Mouse (Mus musculus): ENCODE measurements around the gene Stat5a. TPM values are rescaled to one million over a fixed set of nuclear protein-coding genes. Genes with fewer than 3 reads are reported as not detected.

Gene Stat5a
- total RNA-seq, 2 experiments from 2014 or later, result 29.6 to 32.7 TPM

- no peak for DNase-seq
These were observed 39.5 kb downstream of the Stat5a start for GRCm38 (mm10) chr11:100898441-100899199.

GRCm38 (mm10) chr11:100904580-100905351 lies 45.6 kb downstream of the Stat5a start:
- DNase-seq, result no peak

GRCm38 (mm10) chr11:100905929-100906328 lies 46.8 kb downstream of the Stat5a start:
- no peak for DNase-seq

GRCm38 (mm10) chr11:100906885-100907284 lies 47.7 kb downstream of the Stat5a start:
- no peak for DNase-seq

- no peak for DNase-seq
These were observed 49.0 kb downstream of the Stat5a start for GRCm38 (mm10) chr11:100908112-100908511.

- DNase-seq, result no peak
These were observed 49.4 kb downstream of the Stat5a start for GRCm38 (mm10) chr11:100908567-100908966.

GRCm38 (mm10) chr11:100912401-100913155 lies 53.4 kb downstream of the Stat5a start:
- DNase-seq, result no peak

- DNase-seq, result no peak
These were observed 55.3 kb downstream of the Stat5a start for GRCm38 (mm10) chr11:100914415-100914814.

- DNase-seq, result no peak
These were observed 55.9 kb downstream of the Stat5a start for GRCm38 (mm10) chr11:100915063-100915462.

GRCm38 (mm10) chr11:100916432-100916971 lies 57.4 kb downstream of the Stat5a start:
- no peak for DNase-seq

- DNase-seq, result no peak
These were observed 58.9 kb downstream of the Stat5a start for GRCm38 (mm10) chr11:100918007-100918406.

- DNase-seq, result no peak
These were observed 61.9 kb downstream of the Stat5a start for GRCm38 (mm10) chr11:100920887-100921624.

- DNase-seq, result no peak
These were observed 65.3 kb downstream of the Stat5a start for GRCm38 (mm10) chr11:100924386-100924919.

GRCm38 (mm10) chr11:100927386-100927785 lies 68.2 kb downstream of the Stat5a start:
- no peak for DNase-seq

GRCm38 (mm10) chr11:100930611-100931010 lies 71.5 kb downstream of the Stat5a start:
- no peak for DNase-seq

GRCm38 (mm10) chr11:100931254-100931921 lies 72.2 kb downstream of the Stat5a start:
- DNase-seq, result peak; percentile 10

Data from gastrocnemius, postnatal 10 days (tissue).